Mouse (Mus musculus) E14TG2a.4 (cell line): Measurements from ENCODE around the gene Atp6v1g3.

ENCODE experiments used
- CTCF ChIP-seq: conservative IDR thresholded peaks from 2 replicates; pipeline ENCODE4 v1.5.1; 2014; ENCODE audit warnings: low read length
- POU5F1 ChIP-seq: IDR thresholded peaks from 2 replicates; pipeline ENCODE4 v1.6.1; 2014; ENCODE audit warnings: low read length, borderline replicate concordance

DNA sequence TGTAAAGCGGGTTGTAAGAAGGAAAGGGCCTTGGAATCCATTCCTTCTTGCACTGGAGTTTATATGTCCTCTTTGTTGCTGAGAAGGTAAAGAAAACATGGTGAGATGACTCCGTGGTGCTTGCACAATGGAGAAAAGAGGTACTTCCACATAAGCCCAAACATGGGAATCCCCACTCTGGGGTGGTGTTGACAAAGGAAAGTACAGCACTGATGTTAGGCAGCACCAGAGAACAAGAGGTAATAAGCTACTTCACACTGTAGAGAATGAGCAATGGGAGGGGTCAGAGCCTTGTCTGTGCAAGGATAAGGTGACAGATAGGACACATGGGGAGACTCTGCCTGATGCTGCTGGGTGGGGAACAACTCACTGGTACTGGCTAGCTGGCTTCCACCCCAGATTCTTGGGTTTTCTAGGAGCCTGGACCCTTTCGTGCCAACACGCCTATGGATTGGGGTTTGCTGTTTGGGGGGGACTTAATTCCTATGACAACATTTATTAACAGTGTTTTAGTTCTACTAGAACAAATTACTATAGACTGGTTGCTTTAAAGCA, 49.6 kb downstream of the Atp6v1g3 start:
- TF ChIP-seq CTCF (no peak), POU5F1 (no peak)
